Mouse (Mus musculus) neural tube, embryonic 12.5 days (tissue): ENCODE measurements around the gene Sgca. TPM values are rescaled to one million over a fixed set of nuclear protein-coding genes. Genes with fewer than 3 reads are reported as not detected.
"Not testable (repeated sequence)": the region's sequence is repeated elsewhere in the genome, so short reads cannot be mapped to it uniquely, and the experiment has no call there.

ENCODE experiments used
- ATAC-seq: fragments of 200-750 bp; cut with Nextera tagmentation; 2 replicates; pipeline ENCODE4 v1.8.0; 2017; ENCODE audit warnings: low read depth, mild to moderate bottlenecking, moderate TSS enrichment, moderate library complexity; ENCODE audit not compliant: low FRiP score
- H3K27ac ChIP-seq: fragments of 300-500 bp; sonication (generic); 2 replicates; pipeline ENCODE4 v1.5.1; 2016
- H3K27me3 ChIP-seq: fragments of 300-500 bp; sonication (generic); replicated peaks from 2 replicates; pipeline ENCODE4 v1.6.1; 2016; ENCODE audit warnings: mild to moderate bottlenecking
- H3K36me3 ChIP-seq: fragments of 300-500 bp; sonication (generic); 2 replicates; pipeline ENCODE4 v1.6.1; 2016; ENCODE audit warnings: mild to moderate bottlenecking
- H3K4me1 ChIP-seq: fragments of 300-500 bp; sonication (generic); 2 replicates; pipeline ENCODE4 v1.6.1; 2016
- H3K4me2 ChIP-seq: fragments of 300-500 bp; sonication (generic); replicated peaks from 2 replicates; pipeline ENCODE4 v1.6.1; 2016; ENCODE audit warnings: mild to moderate bottlenecking
- H3K4me3 ChIP-seq: fragments of 300-500 bp; sonication (generic); 2 replicates; pipeline ENCODE4 v1.5.1; 2016
- H3K9ac ChIP-seq: fragments of 300-500 bp; sonication (generic); 2 replicates; pipeline ENCODE4 v1.6.1; 2016; ENCODE audit warnings: mild to moderate bottlenecking
- H3K9me3 ChIP-seq: fragments of 300-500 bp; sonication (generic); 2 replicates; pipeline ENCODE4 v1.6.1; 2016; ENCODE audit warnings: mild to moderate bottlenecking
- WGBS: fragments of 180-500 bp; shearing (Covaris S2); methylation state at CpG from one replicate; pipeline ENCODE4 v1.1.7; 2016; 5-methylcytosine and 5-hydroxymethylcytosine counted together
- polyA plus RNA-seq: library from polyadenylated mRNA; unstranded; fragments of >200 nt; fragmentation: Nextera tagmentation; extraction: Ambion mirVana; gene quantifications from 2 replicates; pipeline ENCODE4 v1.2.1, GENCODE M21; 2016

Sgca gene
- polyA plus RNA-seq, 1 experiment from 2014 or later: 0.90 TPM

DNA sequence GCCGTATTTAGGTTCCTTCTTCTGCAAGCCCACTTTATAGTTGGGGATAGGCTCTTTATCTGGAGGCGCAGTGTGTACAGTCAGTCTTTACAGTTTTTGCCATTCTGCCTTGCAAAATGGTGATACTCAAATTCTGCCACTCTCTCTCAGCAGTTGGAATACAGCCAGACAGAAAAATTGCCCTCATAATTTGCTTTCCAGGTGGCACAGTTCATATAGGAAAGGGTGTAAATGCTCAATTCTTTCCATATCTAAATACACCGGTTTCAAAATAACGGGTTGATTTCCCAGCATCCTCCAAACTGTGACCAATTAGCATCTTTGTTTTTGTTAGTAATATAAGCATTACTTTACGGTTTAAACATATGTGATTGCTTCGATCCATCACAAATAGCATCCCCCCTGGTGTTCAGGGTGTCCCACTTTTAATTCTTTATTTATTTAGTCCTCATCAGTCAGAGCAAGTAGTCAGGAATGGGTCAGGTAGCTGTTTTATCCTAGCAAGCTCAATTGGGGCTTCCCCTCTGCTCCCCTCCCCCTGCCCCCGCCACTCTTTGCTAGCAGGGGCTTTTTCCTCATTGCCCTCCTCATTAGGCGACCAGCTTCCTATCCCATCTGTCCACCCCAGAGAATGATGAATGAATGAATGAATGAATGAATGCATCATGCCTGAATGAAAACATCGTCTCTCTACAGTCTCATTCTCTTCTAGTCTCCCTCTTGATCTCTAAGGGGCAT lies 2.2 kb upstream of the Sgca start:
- Histone ChIP-seq H3K4me3 (0 out of 2 replicates have a peak overlapping the region, but pooled peaks have one; percentile 7), H3K9me3 (no peaks in the 10 kb centered on the region), H3K36me3 (no peaks in the 10 kb centered on the region), H3K27me3 (no peaks in the 10 kb centered on the region), H3K27ac (peak overlapping the region; percentile 9; the same call in 1 of the 2 replicates), H3K4me2 (peak overlapping the region; percentile 51), H3K9ac (0 out of 2 replicates have a peak overlapping the region, but pooled peaks have one; percentile 0), H3K4me1 (peaks cover 4% of the 10 kb centered on the region; the same call in 1 of the 2 replicates)
- WGBS: 45% methylated on average over 9 of the region's 9 CpGs
- ATAC-seq: peak; percentile 73

DNA sequence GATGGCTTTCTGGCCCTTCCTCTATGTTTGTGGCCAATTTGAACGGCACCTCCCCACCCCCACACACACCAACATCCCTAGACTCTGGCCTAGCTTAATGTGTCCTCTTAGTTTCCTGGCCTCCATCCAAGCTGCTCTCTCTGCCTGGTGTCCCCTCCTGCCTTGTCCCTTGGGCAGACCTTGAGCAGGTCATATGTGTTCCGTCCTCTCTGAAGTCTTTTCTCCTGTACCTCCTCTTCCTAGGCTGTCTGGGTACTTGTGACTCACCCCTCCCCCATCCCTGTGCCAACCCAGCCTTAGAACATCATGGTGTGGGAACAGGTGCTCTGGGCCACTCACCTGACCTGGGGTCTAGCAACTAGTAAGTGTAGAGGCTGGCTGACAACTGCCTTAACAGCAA lies 1.2 kb downstream of the Sgca start:
- H3K4me2 ChIP-seq: no peak overlapping the region
- H3K4me1 ChIP-seq: peaks cover 12% of the 10 kb centered on the region
- WGBS: 83% methylated on average over 2 of the region's 2 CpGs
- ATAC-seq: no peak
- no peak overlapping the region for H3K4me3 ChIP-seq
- no peaks in the 10 kb centered on the region for H3K36me3 ChIP-seq
- H3K27ac ChIP-seq: no peak overlapping the region
- H3K27me3 ChIP-seq: no peaks in the 10 kb centered on the region; the same call in 1 of the 2 replicates
- H3K9ac ChIP-seq: no peak overlapping the region
- H3K9me3 ChIP-seq: no peaks in the 10 kb centered on the region

DNA sequence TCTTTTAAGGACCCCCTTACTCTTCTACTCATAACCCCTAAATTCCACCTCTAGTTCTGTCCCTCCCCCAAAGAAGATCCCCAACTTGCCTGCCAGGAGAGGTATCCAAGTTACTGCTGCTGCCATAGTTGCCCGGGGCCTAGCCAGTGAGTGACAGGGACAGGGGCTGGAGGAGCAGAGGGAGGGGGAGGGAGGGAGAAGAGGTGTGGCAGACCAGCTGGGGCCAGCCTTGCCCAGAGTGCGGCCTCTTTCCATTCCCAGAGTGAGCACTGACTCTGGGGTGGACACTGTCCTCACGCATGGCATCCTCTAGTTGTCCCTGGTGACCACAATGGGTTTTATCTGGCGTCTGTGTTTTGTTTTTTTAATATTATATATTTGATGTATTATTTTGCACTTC lies 2.8 kb downstream of the Sgca start:
- Histone ChIP-seq H3K9me3 (no peaks in the 10 kb centered on the region), H3K4me2 (no peak overlapping the region), H3K27ac (no peak overlapping the region), H3K4me3 (no peak overlapping the region), H3K4me1 (peaks cover 8% of the 10 kb centered on the region), H3K27me3 (no peaks in the 10 kb centered on the region; the same call in 1 of the 2 replicates), H3K36me3 (no peaks in the 10 kb centered on the region), H3K9ac (no peak overlapping the region)
- no peak for ATAC-seq
- WGBS: 42% methylated on average over 4 of the region's 4 CpGs

DNA sequence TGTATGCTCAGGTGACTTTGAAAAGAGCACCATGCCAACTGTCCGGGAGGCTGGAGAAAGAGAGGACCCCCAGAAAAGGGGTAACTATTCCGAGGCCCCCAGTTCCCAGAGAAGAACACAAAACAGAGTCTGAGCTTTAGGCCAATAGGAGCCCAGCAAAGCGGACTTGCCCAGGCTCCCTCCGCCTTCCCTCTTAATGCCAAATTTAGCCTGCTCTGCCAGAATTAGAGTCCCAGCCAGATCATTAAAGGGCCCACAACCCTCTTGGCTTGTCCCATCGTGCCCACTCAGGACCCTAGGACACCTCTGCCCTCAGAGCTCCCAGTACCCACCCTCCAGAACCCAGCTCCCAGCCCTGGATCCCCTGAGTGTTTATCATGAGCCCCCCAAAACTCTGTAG lies 3.2 kb downstream of the Sgca start:
- H3K4me3 ChIP-seq: no peak overlapping the region
- no peak overlapping the region for H3K9ac ChIP-seq
- 62% methylated on average over 5 of the region's 5 CpGs for WGBS
- no peaks in the 10 kb centered on the region for H3K9me3 ChIP-seq
- H3K27ac ChIP-seq: no peak overlapping the region
- H3K36me3 ChIP-seq: no peaks in the 10 kb centered on the region
- no peak overlapping the region for H3K4me2 ChIP-seq
- ATAC-seq: no peak
- H3K4me1 ChIP-seq: peaks cover 8% of the 10 kb centered on the region
- no peaks in the 10 kb centered on the region; the same call in 1 of the 2 replicates for H3K27me3 ChIP-seq

DNA sequence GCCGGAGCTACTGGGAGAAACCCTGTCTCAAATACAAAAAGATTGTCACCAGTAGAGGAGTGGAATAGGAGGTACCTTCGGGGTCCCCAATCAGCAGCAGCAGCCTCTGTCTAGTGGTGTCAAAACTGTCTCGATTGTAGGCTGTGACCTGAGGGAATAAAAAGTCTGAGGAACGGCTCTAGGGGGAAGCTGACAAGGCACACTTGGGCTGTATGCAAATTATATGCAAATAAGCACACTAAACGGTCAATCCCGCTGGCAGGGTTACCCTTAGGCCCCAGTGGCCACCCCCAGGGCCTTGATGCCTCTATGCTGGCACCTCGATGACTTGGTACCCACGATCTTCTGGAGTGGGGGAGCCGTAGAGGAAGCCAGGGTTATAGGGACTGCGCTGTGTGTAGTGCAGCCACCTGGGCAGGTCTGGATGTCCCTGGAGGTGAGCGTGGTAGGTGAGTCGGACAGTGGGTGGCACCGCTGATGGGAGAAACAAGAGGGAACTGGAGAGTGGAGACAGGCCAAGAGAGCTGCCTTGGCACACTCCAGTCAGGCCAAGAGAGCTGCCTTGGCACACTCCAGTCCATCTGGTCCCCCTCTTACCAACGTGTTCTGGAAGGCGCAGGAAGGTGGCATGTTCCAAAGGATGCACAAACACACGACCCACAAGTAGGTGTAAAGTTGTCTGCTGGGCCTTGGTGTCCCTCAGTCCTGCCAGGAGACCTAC lies 4.1 kb downstream of the Sgca start:
- WGBS: 61% methylated on average over 16 of the region's 16 CpGs
- H3K9me3 ChIP-seq: no peaks in the 10 kb centered on the region
- H3K27ac ChIP-seq: no peak overlapping the region
- H3K4me1 ChIP-seq: peaks cover 8% of the 10 kb centered on the region
- no peaks in the 10 kb centered on the region for H3K36me3 ChIP-seq
- H3K4me2 ChIP-seq: no peak overlapping the region
- no peak overlapping the region for H3K9ac ChIP-seq
- no peaks in the 10 kb centered on the region; the same call in 1 of the 2 replicates for H3K27me3 ChIP-seq
- ATAC-seq: no peak
- H3K4me3 ChIP-seq: no peak overlapping the region

DNA sequence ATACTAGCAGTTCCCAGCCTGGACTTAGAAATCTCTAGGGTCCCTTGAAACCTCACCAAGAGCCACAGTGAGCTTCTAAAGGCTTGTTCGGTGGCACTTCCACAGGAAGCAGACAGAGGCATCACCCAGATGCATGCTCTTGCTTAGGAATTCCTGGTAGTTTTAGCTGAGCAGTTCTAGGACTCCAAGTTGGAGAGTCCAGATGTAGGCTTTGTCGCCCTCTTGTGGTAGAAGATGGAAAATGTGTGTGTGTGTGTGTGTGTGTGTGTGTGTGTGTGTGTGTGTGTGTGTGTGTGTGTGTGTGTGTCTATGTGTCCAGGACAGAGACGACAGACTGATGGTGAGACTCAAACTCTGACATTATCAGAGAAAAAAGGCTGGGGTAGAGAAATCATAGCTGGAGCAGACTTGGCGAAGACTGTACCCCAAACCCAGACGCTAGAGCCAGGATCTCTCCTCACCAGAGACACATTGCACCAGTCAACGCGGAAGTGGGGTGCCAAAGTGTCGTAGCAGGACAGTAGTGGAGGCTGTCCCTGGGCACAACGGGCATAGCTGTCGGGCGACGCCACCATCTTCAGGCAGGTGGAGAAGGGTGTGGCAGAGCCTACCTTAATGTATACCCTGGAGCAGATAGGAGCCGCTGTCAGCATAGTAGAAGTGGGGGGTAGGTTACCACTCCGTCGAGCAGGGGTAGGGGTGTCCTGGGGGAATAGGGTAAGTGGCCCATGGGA lies 5.8 kb downstream of the Sgca start:
- no peaks in the 10 kb centered on the region for H3K36me3 ChIP-seq
- H3K27ac ChIP-seq: no peak overlapping the region
- H3K4me3 ChIP-seq: no peak overlapping the region
- H3K4me2 ChIP-seq: no peak overlapping the region
- no peak for ATAC-seq
- H3K27me3 ChIP-seq: no peaks in the 10 kb centered on the region; the same call in 1 of the 2 replicates
- H3K9me3 ChIP-seq: no peaks in the 10 kb centered on the region
- H3K9ac ChIP-seq: no peak overlapping the region
- H3K4me1 ChIP-seq: peaks cover 8% of the 10 kb centered on the region
- WGBS: 65% methylated on average over 15 of the region's 15 CpGs

DNA sequence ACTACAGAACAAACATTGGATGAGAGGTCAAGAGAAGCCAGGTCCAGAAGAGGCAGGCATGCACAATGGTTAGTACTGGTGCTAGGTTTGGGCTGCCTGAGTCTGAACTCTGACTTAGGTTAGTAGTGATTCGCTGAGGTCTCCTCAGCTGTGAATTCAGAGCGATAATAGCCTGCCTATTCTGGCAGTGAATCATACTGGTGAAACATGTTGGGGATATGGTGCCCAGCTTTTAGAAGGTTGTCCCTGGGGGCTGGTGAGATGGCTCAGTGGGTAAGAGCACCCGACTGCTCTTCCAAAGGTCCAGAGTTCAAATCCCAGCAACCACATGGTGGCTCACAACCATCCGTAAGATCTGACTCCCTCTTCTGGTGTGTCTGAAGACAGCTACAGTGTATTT lies 6.4 kb downstream of the Sgca start:
- not testable (repeated sequence) for H3K9me3 ChIP-seq, ATAC-seq, H3K4me3 ChIP-seq, H3K9ac ChIP-seq, H3K27me3 ChIP-seq, H3K4me1 ChIP-seq, H3K4me2 ChIP-seq, H3K36me3 ChIP-seq, H3K27ac ChIP-seq
- 94% methylated on average over 4 of the region's 4 CpGs for WGBS

DNA sequence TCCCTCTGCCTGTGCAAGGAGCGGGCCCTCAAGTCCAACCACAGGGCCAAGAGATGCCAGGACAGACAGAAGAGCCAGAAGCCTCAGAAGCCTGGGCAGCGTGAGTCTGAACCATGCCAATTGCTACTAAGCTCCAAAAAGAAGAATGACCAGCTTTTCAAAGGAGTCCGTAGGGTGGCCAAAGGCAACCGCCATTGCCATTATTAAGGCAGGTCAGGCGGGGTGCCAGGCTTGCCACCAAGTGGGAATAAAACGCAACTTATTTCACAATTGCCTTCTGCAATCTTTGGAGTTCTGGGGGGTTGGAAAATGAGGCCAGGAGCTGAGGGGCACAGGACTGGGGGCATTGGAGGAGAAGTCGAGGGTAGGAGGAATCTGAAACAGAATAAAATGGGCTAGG lies 7.9 kb downstream of the Sgca start:
- H3K27ac ChIP-seq: no peak overlapping the region
- 77% methylated on average over 7 of the region's 7 CpGs for WGBS
- no peak for ATAC-seq

DNA sequence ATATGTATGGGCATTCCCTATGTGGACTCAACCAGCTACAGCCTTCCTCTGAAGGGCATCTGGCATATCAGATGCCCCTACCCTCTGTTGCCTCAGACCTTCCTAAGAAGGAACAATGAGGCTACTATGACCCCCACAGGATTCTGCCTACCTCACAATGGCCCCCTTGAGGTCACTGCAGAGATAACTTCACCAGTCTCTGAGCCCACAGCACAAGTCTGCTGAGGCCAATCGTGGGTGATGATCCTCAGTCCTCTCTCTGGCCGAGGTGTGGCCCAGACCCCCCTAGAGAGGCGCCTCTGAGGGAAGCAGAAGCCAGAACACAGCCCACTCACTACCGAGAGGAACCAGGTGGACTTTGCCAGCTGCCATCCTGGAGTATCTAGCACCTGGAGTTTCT lies 8.7 kb downstream of the Sgca start, which contains the start of gene Hils1:
Hils1 (plus strand) TSS at position 175 of the 400 bp plus-strand sequence.
- no peak within 1 kb of the TSS for H3K4me3 ChIP-seq
- no peak within 1 kb of the TSS for H3K9ac ChIP-seq

More for the DNA sequence above, 7.9 kb downstream of the Sgca start:
- Histone ChIP-seq H3K36me3 (no peaks in the 10 kb centered on the region), H3K4me1 (peaks cover 8% of the 10 kb centered on the region), H3K4me2 (no peak overlapping the region), H3K9me3 (no peaks in the 10 kb centered on the region), H3K4me3 (no peak overlapping the region), H3K27me3 (no peaks in the 10 kb centered on the region; the same call in 1 of the 2 replicates), H3K9ac (no peak overlapping the region)

DNA sequence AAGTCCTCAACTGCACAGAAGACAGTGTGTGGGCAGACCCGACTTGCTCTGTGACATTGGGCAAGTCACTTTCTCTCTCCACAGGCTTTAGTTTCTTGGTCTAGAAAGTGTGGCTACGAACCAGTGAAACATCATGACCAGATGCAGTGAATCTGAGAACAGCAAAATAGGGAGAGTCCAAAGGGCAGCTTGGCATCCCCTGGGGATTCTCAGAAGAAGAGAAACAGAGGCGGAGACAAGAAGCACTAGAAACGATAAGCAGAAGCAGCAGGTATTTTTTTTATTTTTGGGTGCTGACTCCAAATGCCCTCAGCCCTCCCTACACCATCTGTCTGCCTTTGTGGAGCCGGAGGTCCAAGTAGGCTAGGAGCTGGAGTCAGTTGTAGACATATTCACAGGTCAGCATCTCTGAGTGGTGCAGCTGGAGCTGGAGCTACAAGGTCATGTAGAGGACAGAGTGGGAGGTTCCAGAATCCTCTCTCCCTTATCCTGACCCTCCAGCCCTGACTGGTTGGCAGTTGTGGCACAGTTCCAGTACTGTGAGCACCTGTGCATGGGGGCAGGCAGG lies 13.5 kb downstream of the Sgca start:
- Histone ChIP-seq H3K27ac (no peak overlapping the region), H3K4me2 (no peak overlapping the region), H3K36me3 (no peaks in the 10 kb centered on the region), H3K9me3 (no peaks in the 10 kb centered on the region), H3K9ac (no peak overlapping the region), H3K27me3 (no peaks in the 10 kb centered on the region), H3K4me1 (no peaks in the 10 kb centered on the region), H3K4me3 (no peak overlapping the region)
- no peak for ATAC-seq
- WGBS: 81% methylated on average over 5 of the region's 5 CpGs

More for the DNA sequence above, 8.7 kb downstream of the Sgca start, which contains the start of gene Hils1:
- H3K9me3 ChIP-seq: no peaks in the 10 kb centered on the region
- no peaks in the 10 kb centered on the region for H3K36me3 ChIP-seq
- H3K27me3 ChIP-seq: no peaks in the 10 kb centered on the region; the same call in 1 of the 2 replicates
- WGBS: 60% methylated on average over 4 of the region's 4 CpGs
- no peak within 1 kb of the TSS for H3K4me2 ChIP-seq
- no peak for ATAC-seq
- no peak within 1 kb of the TSS for H3K27ac ChIP-seq
- H3K4me1 ChIP-seq: peaks cover 5% of the 10 kb centered on the region

DNA sequence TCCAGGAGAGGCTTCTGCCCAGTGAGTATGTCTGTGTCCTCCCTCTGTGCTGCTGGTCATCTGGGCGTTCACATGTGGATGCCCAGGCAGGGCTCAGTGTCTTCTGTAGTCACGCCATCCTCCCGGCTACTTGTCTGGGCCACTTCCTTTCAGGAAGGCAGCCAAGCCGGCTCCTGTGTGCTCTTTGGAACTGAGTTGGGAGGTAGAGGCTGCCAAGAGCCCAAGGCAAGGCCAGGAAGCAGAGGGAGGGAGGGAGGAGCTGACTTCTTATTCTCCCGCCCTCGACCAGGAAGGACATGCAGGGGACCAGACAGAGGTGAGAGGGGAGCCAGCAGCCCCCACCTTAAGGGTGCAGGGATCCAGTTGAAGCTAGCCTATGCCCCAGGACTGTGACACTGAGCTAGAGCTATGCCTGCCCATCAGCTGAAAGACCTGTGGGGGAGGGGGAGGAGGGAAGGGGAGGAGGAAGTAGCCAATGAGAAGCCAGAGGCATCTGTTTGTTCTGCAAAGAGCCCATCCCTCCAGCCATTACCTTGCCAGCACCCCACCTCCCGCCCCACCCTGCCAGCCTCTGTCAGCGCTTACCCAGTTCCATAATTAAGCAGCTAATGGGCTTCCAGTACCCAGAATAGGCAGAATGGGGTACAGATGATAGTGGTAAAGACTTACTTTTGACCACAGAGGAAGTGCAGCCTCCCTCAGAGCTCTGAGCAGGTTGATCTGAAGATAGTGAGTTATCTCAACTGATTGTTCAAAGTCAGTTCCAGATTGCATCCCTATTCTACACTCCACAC lies 17.9 kb downstream of the Sgca start:
- ATAC-seq: no peak
- 20% methylated on average over 8 of the region's 8 CpGs for whole genome bisulfite sequencing
- H3K4me2 ChIP-seq: 0 out of 2 replicates have a peak overlapping the region, but pooled peaks have one; percentile 12

More for the DNA sequence above, 17.9 kb downstream of the Sgca start:
- no peaks in the 10 kb centered on the region for H3K27me3 ChIP-seq
- no peaks in the 10 kb centered on the region for H3K9me3 ChIP-seq
- no peaks in the 10 kb centered on the region for H3K4me1 ChIP-seq
- H3K27ac ChIP-seq: no peak overlapping the region
- H3K9ac ChIP-seq: no peak overlapping the region
- no peaks in the 10 kb centered on the region for H3K36me3 ChIP-seq
- H3K4me3 ChIP-seq: no peak overlapping the region
